Mouse (Mus musculus) layer of hippocampus, adult 8-10 months (tissue): ENCODE results near the gene Trmt61a. TPM values are rescaled to one million over a fixed set of nuclear protein-coding genes. Genes with fewer than 3 reads are reported as not detected.
"Not testable (repeated sequence)": the region's sequence is repeated elsewhere in the genome, so short reads cannot be mapped to it uniquely, and the experiment has no call there.

Experiments
- DNase-seq, 2 experiments: peaks; one replicate each; pipeline ENCODE4 v3.0.0; 2022; ENCODE audit warnings: low spot score in 2 of 2
- total RNA-seq, 4 experiments: library from RNA; stranded (reverse); gene quantifications; 2 replicates each; pipeline ENCODE4 v1.2.4; 2022

The Trmt61a gene
- total RNA-seq, 4 experiments from 2014 or later: 15.0 to 22.3 (median 19.5) TPM

DNA sequence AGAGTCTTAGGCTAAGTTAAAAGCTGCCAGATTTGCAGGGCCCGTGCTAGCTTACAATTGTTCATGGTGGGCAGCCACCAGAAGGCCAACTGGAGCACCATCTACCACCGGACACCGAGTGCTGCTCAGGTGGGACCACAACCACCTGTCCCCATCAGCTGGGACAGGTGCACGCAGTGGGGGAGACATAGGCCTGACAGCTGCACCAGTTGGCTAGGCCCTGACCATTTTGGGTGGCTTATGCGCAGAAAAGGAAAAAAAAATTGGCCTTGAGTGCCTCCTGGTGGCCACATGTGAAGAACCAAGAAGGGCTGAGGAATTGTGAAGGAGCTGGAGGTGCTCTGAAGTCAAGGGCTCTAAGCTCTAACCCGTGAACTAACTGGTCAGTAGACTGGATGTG lies 18.3 kb downstream of the Trmt61a start:
- peak in 1 of 2 experiments; percentile 79 for DNase-seq

DNA sequence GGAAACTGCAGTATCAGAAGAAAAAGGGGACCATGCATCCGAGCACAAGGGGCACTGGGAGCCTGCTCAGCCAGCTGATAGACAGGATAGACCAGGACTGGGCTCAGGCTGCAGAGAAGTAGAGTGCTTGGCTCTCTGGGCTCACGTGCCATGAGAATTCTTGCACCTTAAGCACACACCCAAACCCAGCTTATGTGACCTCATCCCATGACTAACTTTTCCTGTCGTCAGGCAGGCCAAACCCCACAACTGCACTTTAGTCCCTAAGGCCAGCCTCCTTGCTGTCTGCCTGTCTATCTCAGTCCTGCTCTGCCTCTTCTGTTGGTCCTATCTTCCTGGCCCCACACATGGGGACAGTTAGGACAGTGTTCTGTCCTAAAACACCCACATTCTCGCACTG lies 19.8 kb downstream of the Trmt61a start:
- no peak for DNase-seq

DNA sequence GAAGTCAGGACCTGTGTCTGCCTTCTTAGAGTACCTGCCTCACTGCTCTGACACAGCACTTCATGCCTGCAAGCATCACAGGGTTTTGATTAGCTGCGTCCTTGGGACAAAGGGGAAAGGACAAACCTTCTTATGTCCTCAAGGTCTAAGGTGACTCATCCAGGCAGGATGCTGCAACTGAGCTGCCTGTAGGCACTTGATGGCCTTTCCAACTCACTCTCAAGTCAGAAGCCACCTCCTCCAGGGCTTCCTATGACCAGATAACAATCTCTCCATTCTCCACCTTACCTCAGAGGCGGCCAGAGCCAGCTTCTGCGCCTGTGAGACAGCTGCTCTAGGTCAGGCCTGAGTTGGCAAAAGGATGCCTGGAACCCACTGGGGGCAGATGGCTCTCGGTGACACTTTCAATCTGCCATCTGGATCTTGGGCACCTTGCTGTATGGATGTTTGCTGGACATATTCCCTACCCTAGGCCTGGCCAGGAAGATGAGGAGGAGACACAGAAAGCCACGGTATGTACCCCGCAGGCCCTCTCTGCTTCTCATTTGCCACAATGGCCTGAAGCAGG lies 20.5 kb downstream of the Trmt61a start:
- no peak for DNase-seq

DNA sequence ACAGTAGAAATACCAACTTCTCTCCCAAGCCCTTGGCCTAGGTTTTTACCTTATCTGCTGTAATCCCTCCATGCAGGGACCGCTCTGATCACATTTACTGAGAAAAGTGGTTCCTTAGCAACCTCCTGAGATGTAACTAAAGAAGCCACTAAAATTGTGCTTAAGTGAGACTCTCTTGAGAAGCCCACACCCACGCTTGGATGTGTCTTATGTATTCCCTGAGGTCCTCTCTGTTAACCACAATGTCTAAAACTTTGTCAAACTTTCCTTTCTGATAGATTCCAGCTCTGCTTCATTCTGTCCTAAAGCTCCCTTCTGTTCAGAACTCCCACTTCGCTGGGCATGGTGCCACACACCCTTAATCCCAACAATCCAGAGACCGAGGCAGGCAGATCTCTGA lies 21.6 kb downstream of the Trmt61a start:
- no peak for DNase-seq

DNA sequence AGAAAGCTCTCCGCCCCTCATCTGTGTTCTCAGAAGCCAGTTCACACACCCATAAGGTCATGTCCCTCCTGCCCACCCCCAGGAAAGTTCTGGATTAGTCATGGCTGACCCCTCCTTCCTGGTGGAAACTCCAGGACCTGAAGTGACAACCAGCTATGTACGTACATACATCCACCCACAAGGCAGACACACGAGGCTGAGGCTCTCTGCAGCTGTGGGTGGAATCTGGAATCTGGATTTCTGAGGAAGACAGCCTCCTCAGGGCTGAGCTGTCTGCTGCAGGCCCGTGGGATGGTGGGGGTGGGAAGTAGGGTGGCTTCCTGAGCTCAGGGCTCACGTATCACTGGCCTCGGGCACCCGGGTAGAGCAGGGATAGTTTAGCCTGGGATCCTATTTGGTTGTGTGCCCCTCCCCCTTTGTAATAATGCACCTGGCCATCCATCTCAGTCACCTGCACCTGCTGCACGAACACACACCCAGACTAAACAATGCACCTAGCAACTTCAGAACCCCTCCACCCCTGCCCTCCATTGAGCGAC lies 23.1 kb downstream of the Trmt61a start:
- DNase-seq: no peak

DNA sequence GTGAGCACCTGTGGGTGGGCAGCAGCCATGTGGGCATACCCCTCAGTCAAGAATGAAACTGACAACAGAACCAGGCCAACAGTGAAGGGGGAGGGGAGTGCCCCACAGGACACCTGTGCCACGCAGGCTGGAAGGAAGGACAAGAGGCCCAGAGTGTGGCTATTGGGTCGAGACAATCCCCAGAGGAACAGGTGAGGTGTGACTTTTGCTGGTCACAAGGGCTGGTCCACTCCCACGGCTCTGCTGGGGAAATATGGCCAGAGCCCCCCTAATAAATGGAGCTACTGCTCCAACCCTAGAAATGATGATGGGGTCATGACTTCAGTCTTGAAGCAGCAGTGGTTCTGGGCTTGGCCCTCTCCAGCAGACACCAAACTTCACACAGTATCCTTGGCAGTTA lies 25.4 kb downstream of the Trmt61a start:
- no peak for DNase-seq

DNA sequence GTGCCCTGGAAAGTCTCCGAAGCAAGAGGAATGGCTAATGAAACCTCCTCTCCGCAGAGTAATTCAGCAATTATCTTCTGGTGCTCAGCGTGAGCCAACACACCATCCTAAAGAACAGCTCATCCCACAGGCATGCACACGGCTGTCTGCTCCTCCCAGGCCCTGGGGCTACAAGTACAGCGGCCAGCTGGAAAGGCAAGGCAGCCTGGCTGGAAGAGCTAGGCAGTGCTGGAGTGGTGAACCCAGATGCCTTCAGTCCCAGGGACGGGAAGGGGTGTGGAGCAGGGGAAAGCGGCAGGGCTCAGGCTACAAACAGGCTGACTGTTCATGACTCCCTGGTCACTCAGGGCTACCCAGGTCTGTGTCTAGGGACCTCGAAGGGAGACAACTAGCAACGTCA lies 26.7 kb downstream of the Trmt61a start:
- DNase-seq: no peak

DNA sequence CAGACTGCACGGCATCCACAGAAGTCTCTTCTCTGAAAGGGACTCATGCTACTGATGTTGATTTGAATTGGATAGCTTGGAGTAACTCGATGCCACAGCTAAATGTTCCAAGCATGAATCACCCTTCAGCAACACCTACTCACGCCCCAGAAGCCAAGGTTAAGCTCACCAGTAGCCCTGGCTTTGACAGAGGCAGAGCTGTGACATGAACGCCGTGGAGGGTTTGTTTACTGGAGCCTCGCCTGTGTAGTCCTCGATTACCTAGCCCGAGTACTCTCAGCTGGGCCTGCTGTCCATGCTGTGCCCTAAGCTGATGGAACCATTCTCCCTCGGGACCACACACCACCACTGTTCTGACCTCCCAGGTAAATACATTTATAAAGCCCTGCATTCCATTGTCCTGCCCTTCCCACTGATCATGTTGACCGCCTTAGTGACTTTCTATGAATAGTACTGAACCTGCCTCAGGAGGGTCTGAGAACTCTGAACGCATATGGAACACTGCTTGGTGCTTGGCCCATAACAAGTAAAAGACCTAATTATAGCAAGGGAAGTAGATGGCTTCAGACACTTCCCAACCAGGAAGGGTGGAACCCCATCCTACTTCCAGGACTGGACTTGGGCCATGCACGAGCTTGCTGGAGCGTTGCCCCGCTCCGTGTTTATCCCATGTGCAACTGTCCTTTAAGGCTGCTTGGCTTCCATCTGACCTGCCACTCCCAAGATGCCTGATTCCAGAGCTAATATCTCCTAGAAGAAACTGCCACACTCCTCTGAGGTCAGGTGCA lies 27.5 kb downstream of the Trmt61a start:
- DNase-seq: no peak

DNA sequence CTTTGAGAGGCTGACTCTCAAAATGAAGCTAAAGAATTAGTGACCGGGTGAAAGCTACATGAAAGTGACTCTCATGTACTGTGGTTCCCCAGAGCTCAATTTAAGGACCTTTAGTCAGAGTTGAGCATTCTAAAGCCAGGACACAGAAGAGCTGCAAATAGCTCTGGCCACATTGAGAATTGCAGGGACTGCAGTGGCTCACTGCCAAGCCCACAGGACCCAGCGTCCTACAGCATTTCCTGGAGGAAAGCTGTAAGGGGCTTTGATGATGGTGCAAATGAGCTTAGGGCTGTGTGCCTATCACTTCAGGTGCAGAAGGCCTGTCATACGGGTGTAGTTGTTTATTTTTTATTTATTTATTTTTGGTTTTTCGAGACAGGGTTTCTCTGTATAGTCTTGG lies 30.3 kb downstream of the Trmt61a start:
- DNase-seq: no peak

DNA sequence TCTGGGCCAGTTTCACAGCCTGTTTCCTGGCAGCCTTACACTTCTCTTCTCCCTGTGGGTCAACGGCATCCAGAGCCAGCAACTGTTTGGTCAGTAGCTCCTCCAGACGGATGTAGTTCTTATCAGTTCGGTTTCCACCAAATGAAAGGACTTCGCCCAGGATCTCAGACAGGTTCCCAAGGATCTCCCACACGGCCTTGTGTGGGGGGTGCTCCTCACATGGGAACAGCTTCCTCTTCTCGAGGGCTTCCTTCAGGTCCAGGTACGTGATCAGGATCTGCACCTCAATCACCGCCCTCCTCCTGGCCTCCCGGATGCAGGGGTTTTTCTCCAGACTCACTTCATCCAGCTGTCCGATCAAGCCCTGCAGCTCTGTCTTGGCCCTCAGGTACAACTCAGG lies 32.2 kb downstream of the Trmt61a start:
- no peak for DNase-seq

DNA sequence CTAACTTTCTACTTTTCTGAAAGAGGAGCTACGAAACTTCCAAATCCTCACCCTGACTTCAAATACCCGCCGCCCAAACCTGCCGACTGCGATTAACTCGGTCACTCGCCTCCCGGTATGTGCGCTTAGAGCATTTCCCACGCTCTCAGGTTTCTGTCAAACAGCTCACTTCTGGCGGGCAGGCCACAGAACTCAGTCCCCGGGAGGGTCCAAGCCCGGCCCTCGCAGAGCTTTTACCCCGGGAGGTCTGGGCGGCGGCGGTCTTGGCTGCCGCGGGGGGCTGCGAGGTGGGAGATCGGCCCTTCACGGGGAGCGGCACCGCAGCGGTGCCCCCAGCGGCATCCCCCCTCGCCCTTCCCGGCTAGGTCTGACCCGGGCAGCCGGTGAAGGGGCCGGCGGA lies 34.6 kb downstream of the Trmt61a start:
- no peak for DNase-seq

DNA sequence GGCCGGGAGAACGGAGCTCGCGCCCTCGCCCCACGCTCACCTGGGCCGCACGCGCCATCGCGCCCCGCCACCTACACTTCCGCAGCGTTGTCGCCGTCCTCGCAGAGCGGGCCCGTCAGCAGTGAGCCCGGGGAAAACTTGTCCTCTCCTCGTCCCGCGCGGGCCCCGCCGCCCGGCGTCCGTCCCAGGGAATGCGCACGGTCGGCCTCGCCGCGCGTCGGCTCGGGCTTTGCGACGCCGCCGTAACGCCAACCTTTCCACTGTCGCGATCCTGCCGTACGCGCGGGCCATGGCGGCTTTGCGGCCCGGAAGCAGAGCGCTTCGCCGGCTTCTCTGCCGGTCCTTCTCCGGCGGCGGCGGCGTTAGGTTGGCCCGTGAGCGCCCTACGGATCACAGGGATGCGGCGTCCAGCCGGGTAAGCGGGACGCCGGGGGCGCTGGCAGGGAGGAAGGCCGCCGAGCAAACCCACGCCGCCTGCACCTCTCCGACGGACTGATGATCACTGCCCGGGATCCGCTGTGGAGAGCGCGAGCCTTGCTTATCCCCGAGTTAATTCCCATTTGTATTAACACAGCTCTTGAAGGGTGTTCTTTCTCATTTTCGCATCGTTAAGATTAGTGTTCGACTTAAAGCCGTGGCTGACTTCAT lies 35.2 kb downstream of the Trmt61a start, which contains the start of the genes Bag5 and Apopt1:
Gene Bag5, minus strand, starts transcription at position 254 of the 648 bp plus-strand sequence.
Gene Apopt1, plus strand, starts transcription at position 258 of the 648 bp plus-strand sequence.
- peak; percentile 83 to 87 for DNase-seq

DNA sequence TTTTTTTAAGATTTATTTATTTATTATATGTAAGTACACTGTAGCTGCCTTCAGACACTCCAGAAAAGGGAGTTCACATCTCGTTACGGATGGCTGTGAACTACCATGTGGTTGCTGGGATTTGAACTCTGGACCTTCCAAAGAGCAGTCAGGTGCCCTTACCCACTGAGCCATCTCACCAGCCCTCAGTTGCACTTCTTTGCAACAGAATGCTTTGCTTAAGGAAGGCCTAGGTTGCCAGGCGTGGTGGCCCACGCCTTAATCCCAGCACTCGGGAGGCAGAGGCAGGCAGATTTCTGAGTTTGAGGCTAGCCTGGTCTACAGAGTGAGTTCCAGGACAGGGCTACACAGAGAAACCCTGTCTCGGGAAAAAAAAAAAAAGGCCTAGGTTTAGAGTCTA lies 36.0 kb downstream of the Trmt61a start:
- DNase-seq: not testable (repeated sequence)

DNA sequence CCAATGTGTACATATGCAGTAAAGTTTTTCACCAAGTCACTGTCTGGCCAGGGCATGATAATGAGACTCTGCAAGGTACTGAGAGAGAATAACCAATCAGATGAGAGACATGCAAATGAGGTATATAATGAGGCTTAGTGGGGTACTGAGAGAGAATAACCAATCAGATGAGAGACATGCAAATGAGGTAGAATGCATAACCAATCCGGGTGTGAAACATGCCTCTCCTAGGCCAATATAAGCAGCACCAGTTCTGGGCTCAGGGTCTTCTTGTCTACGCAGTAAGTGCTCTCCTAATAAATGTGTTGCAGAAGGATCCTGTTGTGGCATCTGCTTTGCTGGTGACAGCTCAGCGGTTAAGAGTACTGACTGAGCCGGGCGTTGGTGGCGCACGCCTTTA lies 38.6 kb downstream of the Trmt61a start:
- no peak for DNase-seq

DNA sequence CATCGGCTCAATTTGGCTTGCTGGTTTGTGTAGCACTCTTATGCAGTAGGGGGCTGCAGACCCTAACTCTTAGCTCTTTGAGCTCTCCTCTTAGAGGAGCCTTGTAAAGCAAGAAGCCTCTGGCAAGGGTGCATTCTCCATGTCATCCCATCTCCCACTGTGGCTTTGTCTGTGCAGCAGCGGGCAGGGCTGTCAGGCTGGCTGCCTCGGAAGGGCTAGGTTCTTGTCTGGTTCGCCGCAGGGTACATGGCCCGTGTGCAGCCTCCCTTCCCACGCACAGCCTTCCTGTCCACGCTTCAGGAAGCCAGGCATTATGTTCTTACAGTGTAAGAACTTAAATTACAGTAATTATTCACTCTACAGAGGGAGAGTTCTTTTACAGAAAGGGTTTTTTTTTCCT lies 40.8 kb downstream of the Trmt61a start:
- no peak for DNase-seq

DNA sequence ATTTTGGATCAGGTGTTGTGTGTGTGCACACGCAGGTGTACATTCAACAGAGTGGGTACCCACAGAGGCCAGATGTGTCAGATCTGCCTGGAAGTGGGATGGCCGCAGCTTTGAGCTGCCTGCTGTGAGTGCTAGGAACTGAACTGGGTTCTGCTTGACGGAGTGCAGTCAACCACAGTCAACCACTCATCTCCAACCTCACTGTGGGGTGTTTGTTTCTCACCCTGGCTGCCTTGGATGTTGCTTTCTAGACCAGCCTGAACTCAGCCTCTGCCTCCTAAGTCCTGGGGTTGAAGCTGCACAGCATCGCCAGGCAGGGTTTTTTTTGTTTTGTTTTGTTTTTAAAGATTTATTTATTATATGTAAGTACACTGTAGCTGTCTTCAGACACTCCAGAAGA lies 42.3 kb downstream of the Trmt61a start:
- no peak for DNase-seq

DNA sequence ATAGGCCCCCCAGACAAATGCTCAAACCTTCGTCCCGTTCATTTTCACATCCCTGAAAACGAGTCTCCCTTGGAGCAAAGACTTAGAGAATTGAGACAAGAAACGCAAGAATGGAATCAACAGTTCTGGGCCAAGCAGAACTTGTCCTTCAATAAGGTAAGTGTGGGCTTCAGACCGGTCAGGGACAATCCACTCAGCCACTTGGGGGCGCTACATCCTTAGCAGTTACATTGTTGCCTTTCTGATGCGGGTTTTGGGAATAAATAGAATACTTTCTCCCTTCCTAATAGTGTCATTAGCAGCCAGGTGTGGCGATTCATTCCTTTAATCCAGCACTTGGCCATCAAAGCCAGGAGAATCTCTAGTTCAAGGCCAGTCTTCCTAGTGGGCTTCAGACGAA lies 44.7 kb downstream of the Trmt61a start:
- DNase-seq: peak in 1 of 2 experiments; percentile 54

DNA sequence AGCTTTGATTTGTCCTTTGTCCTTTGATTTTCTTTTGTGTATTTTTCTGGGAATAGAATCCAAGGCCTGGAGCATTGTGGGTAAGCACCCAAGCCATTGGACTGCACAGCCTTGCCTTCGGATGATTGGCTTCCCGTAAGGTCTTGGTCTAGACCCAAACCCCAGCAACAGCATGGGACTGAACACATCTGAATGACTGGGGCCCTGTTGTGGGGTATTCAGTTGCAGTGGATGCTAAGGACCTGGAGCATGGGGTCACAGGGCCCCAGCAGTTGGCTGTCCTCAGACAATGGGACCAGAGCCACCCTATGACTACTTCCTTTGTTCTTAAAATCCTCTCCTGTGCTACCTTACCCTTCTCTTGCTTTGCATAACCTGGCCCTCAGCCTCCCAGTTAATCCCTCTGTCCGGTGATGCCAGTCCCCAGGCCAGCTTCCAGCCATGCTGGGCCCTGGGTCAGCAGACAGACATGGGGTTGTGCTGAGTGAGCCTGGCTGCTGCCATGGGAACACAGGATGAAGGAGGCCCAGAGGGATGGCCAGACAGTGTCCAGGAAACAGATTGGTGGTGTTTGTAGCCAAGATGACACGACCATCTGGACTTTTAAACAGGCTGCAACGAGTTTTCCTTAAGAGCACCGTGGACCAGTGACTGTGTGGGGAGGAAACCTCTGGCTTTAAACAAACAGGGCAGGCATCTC lies 46.9 kb downstream of the Trmt61a start:
- no peak for DNase-seq

DNA sequence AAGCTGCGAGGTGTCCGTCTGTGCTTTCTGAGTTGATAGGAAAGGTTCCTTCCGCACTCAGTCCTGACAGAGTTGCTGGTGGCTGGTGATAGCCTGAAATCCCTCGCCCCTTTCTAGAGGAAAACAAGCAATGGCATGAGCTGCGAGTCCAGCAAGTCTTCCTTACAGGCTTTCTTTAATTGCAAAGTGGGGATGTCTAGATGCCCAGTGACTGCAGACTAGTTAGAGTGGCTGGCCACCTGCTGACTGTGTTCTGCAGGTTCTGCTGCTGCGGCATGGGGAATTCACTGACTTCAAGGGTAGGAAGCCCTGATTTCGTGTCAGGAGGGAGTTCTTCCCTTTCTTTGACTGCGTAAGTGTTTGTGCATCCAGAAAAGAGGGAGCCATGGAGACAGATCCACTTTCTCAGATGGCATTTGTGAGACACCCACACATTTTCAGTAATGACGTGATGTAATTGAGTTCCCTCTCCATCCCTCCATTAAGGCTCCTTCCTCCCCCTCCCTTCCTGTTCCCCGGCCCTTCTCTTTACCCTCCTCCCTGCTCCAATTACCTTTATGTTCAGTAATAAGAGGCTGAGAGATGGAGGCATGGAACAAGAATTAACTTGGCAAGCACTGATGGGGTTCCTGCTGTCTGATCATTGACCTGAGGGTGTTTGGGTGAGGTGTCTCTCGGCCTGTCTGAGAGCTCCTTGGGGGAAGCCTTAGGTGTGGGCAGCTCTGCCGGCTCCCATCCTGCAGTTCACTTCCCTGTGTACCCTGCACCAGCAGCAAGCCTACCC lies 47.6 kb downstream of the Trmt61a start:
- peak in 1 of 2 experiments; percentile 64 for DNase-seq

DNA sequence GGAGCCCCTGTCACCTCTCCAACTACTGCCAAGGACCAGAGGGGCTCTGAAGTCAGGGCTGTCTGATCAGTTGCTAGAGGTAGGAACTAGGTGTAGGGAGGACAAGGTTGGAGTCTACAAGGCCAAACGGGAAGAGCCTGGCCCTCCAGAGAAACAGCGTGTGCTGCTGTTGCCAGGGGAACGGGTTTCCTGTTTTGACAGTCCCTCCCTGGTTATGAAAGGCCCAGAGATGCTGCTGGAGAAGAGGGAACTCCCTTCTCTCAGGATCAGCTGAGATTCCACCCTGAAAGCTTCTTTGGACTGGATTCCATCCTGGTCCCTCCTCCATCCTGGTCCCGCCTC lies 48.2 kb downstream of the Trmt61a start:
- DNase-seq: peak in 1 of 2 experiments; percentile 55

DNA sequence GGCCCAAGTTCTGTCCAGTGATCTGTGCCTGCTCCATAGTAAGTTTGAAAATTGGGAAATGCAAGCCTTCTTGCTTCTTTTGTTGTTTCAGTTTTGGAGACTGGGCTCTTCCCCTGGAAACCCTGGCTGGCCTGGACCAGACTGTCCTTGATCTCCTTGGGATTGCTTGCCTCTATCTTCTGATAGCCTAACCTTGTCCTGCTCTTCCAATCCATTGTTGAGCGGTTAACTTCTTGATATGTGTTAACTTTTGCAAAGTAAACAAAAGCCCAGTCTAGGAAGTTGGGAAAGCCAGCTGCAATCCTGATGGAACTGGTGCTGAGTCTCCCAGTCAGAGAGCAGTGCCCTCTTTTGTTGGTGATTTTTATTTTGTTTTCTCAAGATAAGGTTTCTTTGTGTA lies 50.1 kb downstream of the Trmt61a start:
- no peak for DNase-seq
